In genomic region chr11:64027423-64027822, GRCm38 (mm10) we compare ENCODE assay signal across 21 mouse cellular contexts. TPM values are rescaled to one million over a fixed set of nuclear protein-coding genes. Genes with fewer than 3 reads are reported as not detected.
A peak's percentile ranks its signal among the peaks of the same experiment; 100 is the strongest.
DNase-seq lines count a peak whose midpoint lies in the region; ATAC-seq lines count a peak whose summit lies in the region.
"Had no signal": no experiment of that assay in that cellular context is flagged by ENCODE, and none has a peak within 500 bp of the region (broad histone marks: within the 10 kb centered on the region; RNA-seq: fewer than 3 reads in every experiment).

No protein-coding gene starts in this region.

- H3K27ac ChIP-seq in intestine, embryonic 16.5 days (ENCODE audit: low read length): no peak overlapping the region
- H3K27ac ChIP-seq: embryonic facial prominence, embryonic 12.5 days; hindbrain, embryonic 12.5 days; limb, embryonic 12.5 days; liver, embryonic 14.5 days; midbrain, embryonic 13.5 days had no signal

- DNase-seq in heart, adult 11 months: peak; percentile 80
- no peak for DNase-seq in heart, postnatal 4 days
- DNase-seq in 3134 (ENCODE audit: extremely low read depth, insufficient read length, low spot score) (peak; percentile 45), NIH3T3 (ENCODE audit: low read depth) (peak; percentile 11), MN1 (ENCODE audit: low spot score) (no peak)
- no peak for DNase-seq in natural killer cell, adult 2 months (ENCODE audit: low spot score in 2 of 2)
- no peak for DNase-seq in spleen, adult 12 weeks (ENCODE audit: low spot score)
- DNase-seq: adrenal gland, adult 2 months; B cell, adult 2 months; cerebellum, adult 9-11 months; heart, postnatal 10 days; spleen, adult 18-20 months; thymus, adult 2 months had no signal

- peaks cover 5% of the 10 kb centered on the region; the same call in 1 of the 2 replicates for H3K4me1 ChIP-seq in intestine, embryonic 16.5 days (ENCODE audit: control insufficient read depth, insufficient read depth, low read length)

- H3K9ac ChIP-seq in intestine, embryonic 16.5 days (ENCODE audit: low read depth, low read length): no peak overlapping the region
- H3K9ac ChIP-seq: embryonic facial prominence, embryonic 12.5 days; hindbrain, embryonic 12.5 days; limb, embryonic 12.5 days; liver, embryonic 14.5 days; midbrain, embryonic 13.5 days had no signal

- WGBS in intestine, embryonic 16.5 days: 68% methylated on average over 8 of the region's 8 CpGs

- no peaks in the 10 kb centered on the region for H3K27me3 ChIP-seq in intestine, embryonic 16.5 days (replicated peaks; ENCODE audit: control insufficient read depth, insufficient read depth, low read length)
- H3K27me3 ChIP-seq: embryonic facial prominence, embryonic 12.5 days; hindbrain, embryonic 12.5 days; limb, embryonic 12.5 days; midbrain, embryonic 13.5 days had no signal

- ATAC-seq in intestine, embryonic 16.5 days: peak; percentile 64
- ATAC-seq: forebrain, embryonic 14.5 days; midbrain, embryonic 13.5 days had no signal

- H3K9me3 ChIP-seq in intestine, embryonic 16.5 days (ENCODE audit: control insufficient read depth, low read length): no peaks in the 10 kb centered on the region
- H3K9me3 ChIP-seq: embryonic facial prominence, embryonic 12.5 days; hindbrain, embryonic 12.5 days; limb, embryonic 12.5 days; midbrain, embryonic 13.5 days had no signal

- no peaks in the 10 kb centered on the region for H3K36me3 ChIP-seq in intestine, embryonic 16.5 days (ENCODE audit: control insufficient read depth, insufficient read depth, low read length)
- H3K36me3 ChIP-seq: hindbrain, embryonic 12.5 days; midbrain, embryonic 13.5 days had no signal

- no peak overlapping the region for H3K4me2 ChIP-seq in intestine, embryonic 16.5 days (ENCODE audit: low read depth, low read length)
- H3K4me2 ChIP-seq: embryonic facial prominence, embryonic 12.5 days; heart, embryonic 11.5 days; hindbrain, embryonic 12.5 days; limb, embryonic 12.5 days; midbrain, embryonic 13.5 days had no signal

- no peak overlapping the region for H3K4me3 ChIP-seq in intestine, embryonic 16.5 days (ENCODE audit: low read length)
- H3K4me3 ChIP-seq: embryonic facial prominence, embryonic 12.5 days; hindbrain, embryonic 12.5 days; limb, embryonic 12.5 days; midbrain, embryonic 13.5 days had no signal

RNA-seq across cellular contexts. Expression of gene Cox10, which starts 51.8 kb away (rescaled TPM):
- total RNA-seq in heart, postnatal 4 days (2021): 10 to 100 TPM; 64.4 to 65.3 TPM
- 30.4 and 32.4 TPM in 2 replicates for polyA plus RNA-seq in intestine, embryonic 16.5 days (2015; fragmentation: Nextera tagmentation; extraction: Ambion mirVana)

Comparison
In these comparisons a context has a peak if more than half of its experiments do, and no peak if none do; other contexts are left out.
1. DNase-seq: peak in heart, adult 11 months (single experiment), 3134 (single experiment) and NIH3T3 (single experiment); none in heart, postnatal 4 days (single experiment), natural killer cell, adult 2 months (0 of 2), spleen, adult 12 weeks (single experiment) and MN1 (single experiment).